In the genomic region with DNA sequence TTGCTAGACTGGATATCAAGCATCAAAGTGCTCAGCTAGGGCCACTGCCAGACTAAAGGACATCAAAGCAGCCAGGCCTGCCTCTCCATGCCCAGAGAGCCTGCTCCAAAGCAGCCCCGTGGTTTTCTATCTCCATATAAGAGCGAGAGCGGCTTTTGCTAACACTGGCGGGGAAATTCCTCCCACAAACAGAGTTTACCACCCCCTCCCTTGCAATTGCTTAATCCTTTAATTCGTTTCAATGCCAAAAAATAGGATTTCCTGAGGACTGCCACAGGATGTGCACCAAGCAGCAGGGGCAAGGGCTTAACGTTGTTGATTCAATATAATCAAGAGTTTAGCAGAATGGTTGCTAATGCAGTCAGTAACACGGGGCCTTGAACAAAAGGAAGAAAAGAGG, we compare ENCODE assay signal across 12 mouse cellular contexts. TPM values are rescaled to one million over a fixed set of nuclear protein-coding genes. Genes with fewer than 3 reads are reported as not detected.
DNase-seq lines count a peak whose midpoint lies in the region; ATAC-seq and TF ChIP-seq lines count a peak whose summit lies in the region.
"Had no signal": no experiment of that assay in that cellular context is flagged by ENCODE, and none has a peak within 500 bp of the region (broad histone marks: within the 10 kb centered on the region; RNA-seq: fewer than 3 reads in every experiment).

No protein-coding gene starts in this region.

- ATAC-seq in lung, embryonic 16.5 days (ENCODE audit: low read depth) = peak; percentile 34; the same call in 1 of the 2 replicates

- TF ChIP-seq POLR2A in heart, adult 2 months (IDR thresholded peaks at IDR 0.05; ENCODE audit: insufficient read depth, low read depth, low read length) = no peak

- no peaks in the 10 kb centered on the region for H3K4me1 ChIP-seq in lung, embryonic 16.5 days (replicated peaks; ENCODE audit: control insufficient read depth, insufficient read depth, low read length)
- H3K4me1 ChIP-seq in embryonic facial prominence, embryonic 10.5 days = peaks cover 25% of the 10 kb centered on the region
- H3K4me1 ChIP-seq in limb, embryonic 10.5 days = peaks cover 31% of the 10 kb centered on the region
- no peaks in the 10 kb centered on the region; the same call in none of the 2 replicates for H3K4me1 ChIP-seq in heart, adult 2 months (ENCODE audit: control insufficient read depth, insufficient read depth, low read length)
- H3K4me1 ChIP-seq: stomach, embryonic 15.5 days had no signal

- H3K4me2 ChIP-seq in lung, embryonic 16.5 days (ENCODE audit: low read depth, low read length) = no peak overlapping the region
- H3K4me2 ChIP-seq: heart, embryonic 15.5 days; stomach, embryonic 15.5 days had no signal

- no peaks in the 10 kb centered on the region for H3K27me3 ChIP-seq in lung, embryonic 16.5 days (ENCODE audit: control insufficient read depth, insufficient read depth, low read depth, low read length)
- H3K27me3 ChIP-seq in embryonic facial prominence, embryonic 10.5 days (replicated peaks; ENCODE audit: low read depth, poor library complexity, severe bottlenecking) = no peaks in the 10 kb centered on the region
- H3K27me3 ChIP-seq in limb, embryonic 10.5 days (ENCODE audit: low read depth, poor library complexity, severe bottlenecking) = no peaks in the 10 kb centered on the region
- no peaks in the 10 kb centered on the region for H3K27me3 ChIP-seq in heart, adult 2 months (ENCODE audit: control insufficient read depth, insufficient read depth, low read length)
- H3K27me3 ChIP-seq: heart, embryonic 15.5 days; stomach, embryonic 15.5 days had no signal

- intact Hi-C loops in heart, adult 2 months (cut with DNase I) = no loop called here

- TF ChIP-seq CTCF in heart, adult 2 months (IDR thresholded peaks at IDR 0.05) = no peak

- H3K9ac ChIP-seq in lung, embryonic 16.5 days (ENCODE audit: low read length) = no peak overlapping the region
- no peak overlapping the region for H3K9ac ChIP-seq in heart, adult 2 months (ENCODE audit: low read depth, low read length)
- H3K9ac ChIP-seq: heart, embryonic 15.5 days; stomach, embryonic 15.5 days had no signal

- no peaks in the 10 kb centered on the region for H3K9me3 ChIP-seq in lung, embryonic 16.5 days (ENCODE audit: control insufficient read depth, low read length)
- no peaks in the 10 kb centered on the region for H3K9me3 ChIP-seq in embryonic facial prominence, embryonic 10.5 days
- H3K9me3 ChIP-seq in limb, embryonic 10.5 days (replicated peaks) = no peaks in the 10 kb centered on the region
- H3K9me3 ChIP-seq: heart, embryonic 15.5 days; stomach, embryonic 15.5 days had no signal

- no peak for DNase-seq in lung, postnatal 25 days (ENCODE audit: low spot score)
- DNase-seq in embryonic facial prominence, embryonic 10.5 days (ENCODE audit: low spot score) = peak; percentile 19
- DNase-seq in limb, embryonic 10.5 days (ENCODE audit: low spot score) = no peak
- peak; percentile 64 for DNase-seq in retina, postnatal 1 day
- DNase-seq in adrenal gland, adult 8-10 months = no peak
- DNase-seq in ovary, postnatal 14 days (ENCODE audit: low spot score) = no peak
- no peak for DNase-seq in heart, adult 2 months
- DNase-seq: cerebellum, adult 11-12 months; lung, postnatal 4 days had no signal

- no peaks in the 10 kb centered on the region; the same call in 1 of the 2 replicates for H3K79me2 ChIP-seq in heart, adult 2 months (replicated peaks; ENCODE audit: control insufficient read depth, insufficient read depth, low read length)

- no peak overlapping the region for H3K27ac ChIP-seq in lung, embryonic 16.5 days (ENCODE audit: low read length)
- no peak overlapping the region; the same call in 1 of the 2 replicates for H3K27ac ChIP-seq in embryonic facial prominence, embryonic 10.5 days (replicated peaks)
- peak overlapping the region; percentile 12; the same call in 1 of the 2 replicates for H3K27ac ChIP-seq in limb, embryonic 10.5 days
- no peak overlapping the region for H3K27ac ChIP-seq in heart, adult 2 months
- H3K27ac ChIP-seq: heart, embryonic 15.5 days; stomach, embryonic 15.5 days had no signal

- TF ChIP-seq EP300 in heart, adult 2 months (IDR thresholded peaks at IDR 0.05; ENCODE audit: insufficient read depth, low read depth, low read length) = no peak

- no peak overlapping the region for H3K4me3 ChIP-seq in lung, embryonic 16.5 days (ENCODE audit: low read length)
- H3K4me3 ChIP-seq in embryonic facial prominence, embryonic 10.5 days = no peak overlapping the region
- H3K4me3 ChIP-seq in limb, embryonic 10.5 days = no peak overlapping the region
- no peak overlapping the region for H3K4me3 ChIP-seq in heart, adult 2 months
- H3K4me3 ChIP-seq: heart, embryonic 15.5 days; stomach, embryonic 15.5 days had no signal

- WGBS in lung, embryonic 16.5 days = 22% methylated on average over 7 of the region's 7 CpGs
- 16% methylated on average over 7 of the region's 7 CpGs for WGBS in embryonic facial prominence, embryonic 10.5 days
- WGBS in limb, embryonic 10.5 days = 20% methylated on average over 7 of the region's 7 CpGs
- 48% methylated on average over 7 of the region's 7 CpGs for WGBS in heart, adult 2 months

- no peaks in the 10 kb centered on the region; the same call in 1 of the 2 replicates for H3K36me3 ChIP-seq in lung, embryonic 16.5 days (ENCODE audit: control insufficient read depth, insufficient read depth, low read length)
- peaks cover 10% of the 10 kb centered on the region for H3K36me3 ChIP-seq in embryonic facial prominence, embryonic 10.5 days (replicated peaks)
- H3K36me3 ChIP-seq in limb, embryonic 10.5 days = peaks cover 8% of the 10 kb centered on the region
- H3K36me3 ChIP-seq in heart, adult 2 months (ENCODE audit: control insufficient read depth, insufficient read depth, low read length) = no peaks in the 10 kb centered on the region
- H3K36me3 ChIP-seq: heart, embryonic 15.5 days had no signal

RNA-seq across cellular contexts. Expression of a gene that starts 28.1 kb away (rescaled TPM):
- polyA plus RNA-seq in lung, embryonic 16.5 days (2015; fragmentation: Nextera tagmentation; extraction: Ambion mirVana) = 0.92 and 1.0 TPM in 2 replicates
- 1.00 and 1.3 TPM in 2 replicates for polyA plus RNA-seq in embryonic facial prominence, embryonic 10.5 days (2016; fragmentation: Nextera tagmentation; extraction: Ambion mirVana)
- polyA plus RNA-seq in limb, embryonic 10.5 days (2016; fragmentation: Nextera tagmentation; extraction: Ambion mirVana) = 1.0 and 1.2 TPM in 2 replicates
- total RNA-seq in adrenal gland, adult 8-10 months (2022) = under 1 TPM in 2 of 4 experiments, not detected in 2; 0.28 to 0.32 TPM
- not detected for total RNA-seq in heart, adult 2 months (2021)
- polyA plus RNA-seq in heart, adult 2 months (2012; rRNA removed) = 0.09 and 0.18 TPM in 2 replicates

Comparison
In these comparisons a context has a peak if more than half of its experiments do, and no peak if none do; other contexts are left out.
1. DNase-seq: peak in embryonic facial prominence, embryonic 10.5 days (single experiment) and retina, postnatal 1 day (single experiment); none in lung, postnatal 25 days (single experiment), limb, embryonic 10.5 days (single experiment), adrenal gland, adult 8-10 months (single experiment), ovary, postnatal 14 days (single experiment) and heart, adult 2 months (0 of 2).